23 mouse cellular contexts compared by ENCODE assay signal in the genomic region with DNA sequence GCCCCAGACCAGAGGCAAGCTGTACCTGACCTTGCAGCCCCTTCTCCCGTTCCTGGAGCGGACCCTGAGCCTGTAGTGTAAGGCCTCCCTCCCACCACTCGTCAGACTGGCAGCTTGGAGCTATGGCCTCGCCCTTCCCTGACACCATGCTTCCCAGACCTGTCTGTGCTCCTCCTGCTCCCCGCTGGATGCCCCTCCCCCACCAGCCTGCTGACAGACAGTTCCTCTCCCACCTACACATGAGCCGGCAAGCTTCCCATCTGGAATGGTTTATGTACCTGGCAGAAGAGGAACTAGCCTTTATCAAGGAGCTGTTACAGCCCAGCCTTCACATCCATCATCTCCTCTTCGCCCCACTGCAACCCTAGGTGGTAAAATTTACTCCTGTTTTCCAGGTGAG. TPM values are rescaled to one million over a fixed set of nuclear protein-coding genes. Genes with fewer than 3 reads are reported as not detected.
DNase-seq lines count a peak whose midpoint lies in the region; ATAC-seq lines count a peak whose summit lies in the region.
"Had no signal": no experiment of that assay in that cellular context is flagged by ENCODE, and none has a peak within 500 bp of the region (broad histone marks: within the 10 kb centered on the region; RNA-seq: fewer than 3 reads in every experiment).

No protein-coding gene starts in this region.

- no peak for ATAC-seq in liver, embryonic 11.5 days (replicated peaks; ENCODE audit: low FRiP score)
- ATAC-seq: hindbrain, postnatal 0 days; midbrain, embryonic 15.5 days had no signal

- no peaks in the 10 kb centered on the region for H3K9me3 ChIP-seq in liver, embryonic 11.5 days (ENCODE audit: control insufficient read depth, low read length)
- H3K9me3 ChIP-seq: heart, embryonic 12.5 days; midbrain, embryonic 15.5 days had no signal

- no peak overlapping the region for H3K4me2 ChIP-seq in liver, embryonic 11.5 days
- H3K4me2 ChIP-seq: heart, embryonic 12.5 days; midbrain, embryonic 15.5 days had no signal

- no peak overlapping the region for H3K9ac ChIP-seq in liver, embryonic 11.5 days (ENCODE audit: low read depth, low read length)
- H3K9ac ChIP-seq: heart, embryonic 12.5 days; midbrain, embryonic 15.5 days had no signal

- peak; percentile 92 for DNase-seq in heart, adult 11 months
- no peak for DNase-seq in heart, postnatal 14 days
- DNase-seq in liver = peak; percentile 46
- no peak for DNase-seq in liver, embryonic 11.5 days (ENCODE audit: low spot score)
- peak; percentile 34 for DNase-seq in brain, adult 2 months (ENCODE audit: low read depth, low spot score)
- peak; percentile 48 for DNase-seq in right cerebral cortex, postnatal 14 days
- no peak for DNase-seq in B cell, adult 2 months
- DNase-seq: adrenal gland, adult 2 months; cerebellum, adult 9-10 months; gastrocnemius, postnatal 10 days; heart, postnatal 36 days; kidney, adult 18-20 months; kidney, postnatal 14 days; layer of hippocampus, postnatal 36 days; lung, adult 18-20 months; retina, postnatal 1 day; thymus, adult 18-20 months had no signal

- 23% methylated on average over 7 of the region's 7 CpGs for WGBS in liver, embryonic 11.5 days

- H3K27me3 ChIP-seq in liver, embryonic 11.5 days (replicated peaks; ENCODE audit: control insufficient read depth, insufficient read depth, low read length) = peaks cover 36% of the 10 kb centered on the region

- no peak overlapping the region for H3K4me3 ChIP-seq in liver, embryonic 11.5 days (ENCODE audit: low read depth, low read length)
- H3K4me3 ChIP-seq: erythroblast, embryonic 14.5 days; heart, embryonic 12.5 days; layer of hippocampus, adult 2 months; midbrain, embryonic 15.5 days had no signal

- H3K36me3 ChIP-seq in liver, embryonic 11.5 days (ENCODE audit: control insufficient read depth, insufficient read depth, low read length) = no peaks in the 10 kb centered on the region
- H3K36me3 ChIP-seq: heart, embryonic 12.5 days; midbrain, embryonic 15.5 days had no signal

- no peak overlapping the region for H3K27ac ChIP-seq in liver, embryonic 11.5 days (ENCODE audit: low read depth, low read length)
- H3K27ac ChIP-seq: hindbrain, postnatal 0 days; layer of hippocampus, adult 2 months; midbrain, embryonic 15.5 days had no signal

- no peaks in the 10 kb centered on the region for H3K4me1 ChIP-seq in liver, embryonic 11.5 days (replicated peaks; ENCODE audit: control insufficient read depth, insufficient read depth, low read length)
- H3K4me1 ChIP-seq: midbrain, embryonic 15.5 days had no signal

- intact Hi-C loops in heart, postnatal 14 days (cut with DNase I) = no loop called here

RNA-seq across cellular contexts. Expression of a gene that starts 6.0 kb away (rescaled TPM):
- total RNA-seq in heart, postnatal 14 days (2021) = 1 to 10 TPM; 2.7 to 3.7 TPM
- polyA plus RNA-seq in liver, embryonic 11.5 days (2014; fragmentation: Nextera tagmentation; extraction: Ambion mirVana) = 7.5 and 8.0 TPM in 2 replicates
- total RNA-seq: megakaryocyte-erythroid progenitor cell, adult 5-6 weeks had no signal
- polyA plus RNA-seq: erythroblast, embryonic 14.5 days had no signal

Comparison
In these comparisons a context has a peak if more than half of its experiments do, and no peak if none do; other contexts are left out.
1. DNase-seq: peak in heart, adult 11 months (single experiment), liver (single experiment), brain, adult 2 months (single experiment) and right cerebral cortex, postnatal 14 days (single experiment); none in heart, postnatal 14 days (0 of 2), liver, embryonic 11.5 days (single experiment) and B cell, adult 2 months (0 of 2).